Mouse (Mus musculus) midbrain, embryonic 16.5 days (tissue): ENCODE measurements around the gene Ndufc2. TPM values are rescaled to one million over a fixed set of nuclear protein-coding genes. Genes with fewer than 3 reads are reported as not detected.

Source experiments
- ATAC-seq: fragments of 200-750 bp; cut with Nextera tagmentation; 2 replicates; pipeline ENCODE4 v1.8.0; 2017; ENCODE audit warnings: moderate TSS enrichment
- H3K27ac ChIP-seq: fragments of 300-500 bp; sonication (generic); 2 replicates; pipeline ENCODE4 v1.5.1; 2014; ENCODE audit warnings: mild to moderate bottlenecking, low read length, mixed read lengths
- H3K27me3 ChIP-seq: fragments of 300-500 bp; sonication (generic); 2 replicates; pipeline ENCODE4 v1.6.1; 2014; ENCODE audit warnings: low read depth, low read length, mixed read lengths; ENCODE audit not compliant: control insufficient read depth, insufficient read depth
- H3K36me3 ChIP-seq: fragments of 300-500 bp; sonication (generic); 2 replicates; pipeline ENCODE4 v1.6.1; 2014; ENCODE audit warnings: mild to moderate bottlenecking, low read length, moderate library complexity, mixed read lengths; ENCODE audit not compliant: control insufficient read depth, insufficient read depth
- H3K4me1 ChIP-seq: fragments of 300-500 bp; sonication (generic); 2 replicates; pipeline ENCODE4 v1.6.1; 2014; ENCODE audit warnings: mild to moderate bottlenecking, low read length, mixed read lengths; ENCODE audit not compliant: control insufficient read depth, insufficient read depth
- H3K4me2 ChIP-seq: fragments of 300-500 bp; sonication (generic); 2 replicates; pipeline ENCODE4 v1.6.1; 2014; ENCODE audit warnings: mild to moderate bottlenecking, low read length, mixed read lengths
- H3K4me3 ChIP-seq: fragments of 300-500 bp; sonication (generic); 2 replicates; pipeline ENCODE4 v1.5.1; 2014; ENCODE audit warnings: low read depth, mild to moderate bottlenecking, low read length, moderate library complexity, mixed read lengths
- H3K9ac ChIP-seq: fragments of 300-500 bp; sonication (generic); 2 replicates; pipeline ENCODE4 v1.6.1; 2014; ENCODE audit warnings: low read depth, low read length, mixed read lengths
- H3K9me3 ChIP-seq: fragments of 300-500 bp; sonication (generic); replicated peaks from 2 replicates; pipeline ENCODE4 v1.6.1; 2014; ENCODE audit warnings: mild to moderate bottlenecking, low read length, mixed read lengths; ENCODE audit not compliant: control insufficient read depth, poor library complexity, severe bottlenecking
- WGBS: fragments of 180-500 bp; shearing (Covaris S2); extraction: QIAGEN DNeasy Blood & Tissue Kit; methylation state at CpG from one replicate; pipeline ENCODE4 v1.1.7; 2014; 5-methylcytosine and 5-hydroxymethylcytosine counted together
- polyA plus RNA-seq: library from polyadenylated mRNA; unstranded; fragments of >200 nt; fragmentation: Nextera tagmentation; extraction: Ambion mirVana; gene quantifications from 2 replicates; pipeline ENCODE4 v1.2.1, GENCODE M21; 2015

The Ndufc2 gene
- polyA plus RNA-seq, 1 experiment from 2014 or later = 456 TPM

- no peak overlapping the region for H3K4me2 ChIP-seq
- H3K27ac ChIP-seq = no peak overlapping the region
- H3K9me3 ChIP-seq = peaks cover 5% of the 10 kb centered on the region; the same call in 1 of the 2 replicates
- 80% methylated on average over 6 of the region's 6 CpGs for WGBS
- ATAC-seq = no peak
- H3K4me1 ChIP-seq = 0 out of 2 replicates have a peak, but pooled peaks cover 5% of the 10 kb centered on the region
- peaks cover 2% of the 10 kb centered on the region; the same call in 1 of the 2 replicates for H3K27me3 ChIP-seq
- no peaks in the 10 kb centered on the region for H3K36me3 ChIP-seq
- no peak overlapping the region for H3K4me3 ChIP-seq
- no peak overlapping the region for H3K9ac ChIP-seq
Measured at GRCm38 (mm10) chr7:97452196-97452595, 52.4 kb downstream of the Ndufc2 start.

GRCm38 (mm10) chr7:97453141-97453921 is 53.5 kb downstream of the Ndufc2 start:
- H3K27me3 ChIP-seq = peaks cover 2% of the 10 kb centered on the region; the same call in 1 of the 2 replicates
- H3K4me1 ChIP-seq = 0 out of 2 replicates have a peak, but pooled peaks cover 5% of the 10 kb centered on the region
- no peak overlapping the region for H3K27ac ChIP-seq
- peak overlapping the region; percentile 39 for H3K9ac ChIP-seq
- peak overlapping the region; percentile 51 for H3K4me2 ChIP-seq
- ATAC-seq = no peak
- peaks cover 5% of the 10 kb centered on the region; the same call in 1 of the 2 replicates for H3K9me3 ChIP-seq
- peak overlapping the region; percentile 9 for H3K4me3 ChIP-seq
- WGBS = 8% methylated on average over 27 of the region's 27 CpGs
- H3K36me3 ChIP-seq = no peaks in the 10 kb centered on the region

DNA sequence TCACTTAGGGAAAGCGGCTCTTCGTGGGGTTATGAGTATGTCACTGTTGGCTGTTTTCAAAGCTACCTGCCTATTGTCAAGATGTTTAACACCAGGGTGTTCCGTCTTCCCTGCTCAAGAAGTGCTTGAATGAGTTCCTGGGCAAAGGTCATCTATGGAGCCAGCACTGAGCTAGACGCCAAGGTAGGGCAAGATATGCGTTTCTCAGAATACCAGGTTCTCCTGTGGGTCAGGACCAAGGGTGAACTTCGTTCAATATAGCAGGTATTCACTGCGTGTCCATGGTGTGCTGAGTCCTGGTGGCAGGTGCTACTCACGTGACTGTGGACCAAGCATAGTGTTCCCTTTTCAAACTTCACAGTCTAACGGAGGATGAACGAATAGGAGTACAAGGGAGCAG is 55.0 kb downstream of the Ndufc2 start:
- Histone ChIP-seq H3K27me3 (peaks cover 2% of the 10 kb centered on the region; the same call in 1 of the 2 replicates), H3K36me3 (no peaks in the 10 kb centered on the region), H3K4me1 (0 out of 2 replicates have a peak, but pooled peaks cover 5% of the 10 kb centered on the region), H3K9ac (no peak overlapping the region), H3K4me3 (no peak overlapping the region), H3K27ac (no peak overlapping the region), H3K4me2 (no peak overlapping the region), H3K9me3 (no peaks in the 10 kb centered on the region; the same call in 1 of the 2 replicates)
- ATAC-seq = no peak
- WGBS = 96% methylated on average over 10 of the region's 10 CpGs

- H3K27ac ChIP-seq = no peak overlapping the region
- no peak overlapping the region for H3K9ac ChIP-seq
- H3K4me3 ChIP-seq = no peak overlapping the region
- WGBS = 89% methylated on average over 3 of the region's 3 CpGs
- H3K9me3 ChIP-seq = no peaks in the 10 kb centered on the region; the same call in 1 of the 2 replicates
- no peaks in the 10 kb centered on the region for H3K36me3 ChIP-seq
- H3K27me3 ChIP-seq = peaks cover 2% of the 10 kb centered on the region; the same call in 1 of the 2 replicates
- H3K4me2 ChIP-seq = no peak overlapping the region
- 0 out of 2 replicates have a peak, but pooled peaks cover 5% of the 10 kb centered on the region for H3K4me1 ChIP-seq
- ATAC-seq = no peak
Measured at GRCm38 (mm10) chr7:97455577-97455976, 55.8 kb downstream of the Ndufc2 start.

Other genes with a start within 250 kb of the Ndufc2 start
- gene Usp35, start 68.0 kb upstream of the Ndufc2 start, polyA plus RNA-seq = 3.1 and 3.2 TPM in 2 replicates
- gene Kctd21, start 67.7 kb upstream of the Ndufc2 start, polyA plus RNA-seq = 6.7 and 7.6 TPM in 2 replicates
- gene Alg8, start 28.4 kb upstream of the Ndufc2 start, polyA plus RNA-seq = 12.3 and 12.7 TPM in 2 replicates
- gene Thrsp, start 17.7 kb downstream of the Ndufc2 start, polyA plus RNA-seq = 1.7 and 2.3 TPM in 2 replicates
- 1.2 and 1.6 TPM in 2 replicates for gene Kctd14, start 51.3 kb downstream of the Ndufc2 start, polyA plus RNA-seq
- gene Ints4, start 81.0 kb downstream of the Ndufc2 start, polyA plus RNA-seq = 35.5 and 36.5 TPM in 2 replicates
- 52.6 and 53.8 TPM in 2 replicates for gene Aamdc, start 179.5 kb downstream of the Ndufc2 start, polyA plus RNA-seq
- 26.9 and 35.6 TPM in 2 replicates for gene Rsf1, start 179.9 kb downstream of the Ndufc2 start, polyA plus RNA-seq